Mouse (Mus musculus): Measurements from ENCODE around the gene Nr5a2. TPM values are rescaled to one million over a fixed set of nuclear protein-coding genes. Genes with fewer than 3 reads are reported as not detected.

Gene Nr5a2
- 2.0 and 2.4 TPM in 2 replicates for polyA plus RNA-seq (2015; fragmentation: Nextera tagmentation; extraction: Ambion mirVana)

DNA sequence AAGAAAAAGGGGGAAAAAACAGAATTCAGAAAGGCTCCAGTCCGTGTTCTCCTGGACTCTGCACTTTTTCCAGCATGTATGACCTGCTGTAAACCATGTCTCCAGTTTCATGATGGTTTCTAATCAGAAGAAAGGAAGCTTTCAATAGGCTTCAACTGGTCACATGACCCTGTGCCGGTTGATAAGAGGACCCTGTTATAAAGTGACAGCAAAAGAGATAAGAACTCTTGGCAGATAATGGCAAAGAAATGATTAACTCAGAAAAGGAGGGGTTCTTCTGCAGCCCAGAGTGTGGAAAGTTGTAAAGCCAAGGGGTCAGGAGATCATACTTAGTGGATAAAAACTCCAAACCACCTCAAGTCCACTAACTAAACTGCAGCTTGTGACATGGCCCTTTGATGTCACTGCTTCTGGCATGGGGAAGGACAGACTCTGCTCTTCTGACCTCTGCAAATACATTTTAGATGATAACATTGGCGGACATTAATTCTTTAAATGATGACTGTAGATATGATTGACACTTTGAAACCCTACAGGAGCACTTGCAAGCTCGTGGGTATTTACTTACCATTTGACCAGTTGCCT is at the start of gene Nr5a2:
Nr5a2 (minus strand) TSS at position 21 of the 585 bp plus-strand sequence.
- H3K9me3 ChIP-seq, result no peaks in the 10 kb centered on the region
- H3K4me1 ChIP-seq, result peaks cover 5% of the 10 kb centered on the region; the same call in 1 of the 2 replicates
- H3K4me3 ChIP-seq, result no peak within 1 kb of the TSS
- no peak within 1 kb of the TSS for H3K9ac ChIP-seq
- 18% methylated on average over 4 of the region's 4 CpGs for WGBS
- no peak within 1 kb of the TSS for H3K27ac ChIP-seq
- no peak for ATAC-seq (ENCODE audit: borderline replicate concordance, extremely low read depth, low FRiP score, low TSS enrichment)
- peaks cover 28% of the 10 kb centered on the region for H3K27me3 ChIP-seq
- H3K4me2 ChIP-seq, result no peak within 1 kb of the TSS
- H3K36me3 ChIP-seq, result no peaks in the 10 kb centered on the region

- H3K27me3 ChIP-seq, result no peaks in the 10 kb centered on the region
- no peak overlapping the region for H3K27ac ChIP-seq
- no peak overlapping the region for H3K4me2 ChIP-seq
- ATAC-seq (ENCODE audit: borderline replicate concordance, extremely low read depth, low FRiP score, low TSS enrichment), result no peak
- H3K9me3 ChIP-seq, result no peaks in the 10 kb centered on the region
- WGBS, result 54% methylated on average over 6 of the region's 6 CpGs
- no peak overlapping the region for H3K9ac ChIP-seq
- H3K4me1 ChIP-seq, result no peaks in the 10 kb centered on the region
- no peaks in the 10 kb centered on the region for H3K36me3 ChIP-seq
- H3K4me3 ChIP-seq, result no peak overlapping the region
Measured at GRCm38 (mm10) chr1:137008726-137009239, 48.5 kb upstream of the Nr5a2 start.

- Histone ChIP-seq H3K4me1 (no peaks in the 10 kb centered on the region), H3K9me3 (no peaks in the 10 kb centered on the region), H3K27me3 (no peaks in the 10 kb centered on the region), H3K36me3 (no peaks in the 10 kb centered on the region), H3K4me3 (no peak overlapping the region), H3K9ac (no peak overlapping the region), H3K4me2 (no peak overlapping the region), H3K27ac (no peak overlapping the region)
- no peak for ATAC-seq (ENCODE audit: borderline replicate concordance, extremely low read depth, low FRiP score, low TSS enrichment)
- WGBS, result 100% methylated on average over 1 of the region's 1 CpGs
Measured at GRCm38 (mm10) chr1:137003816-137004215, 43.6 kb upstream of the Nr5a2 start.

DNA sequence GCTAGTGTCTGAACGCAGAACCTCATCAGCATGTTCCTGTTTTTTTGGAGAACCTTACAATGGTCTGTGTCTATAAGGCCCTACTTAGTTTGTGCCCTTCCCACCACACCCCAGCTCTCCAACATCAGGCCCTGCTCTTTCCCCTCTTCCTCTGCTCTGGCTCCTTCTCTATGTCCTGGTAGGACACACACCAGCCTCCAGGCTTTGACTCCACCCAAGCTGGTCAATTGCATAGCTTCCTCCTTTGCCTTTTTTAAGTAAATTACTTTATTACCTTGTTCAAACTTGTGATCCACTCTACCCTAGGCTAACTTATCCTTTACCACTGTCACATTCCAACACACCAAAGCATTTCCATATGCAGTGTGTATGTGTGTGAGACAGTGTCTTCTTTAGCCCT is 42.9 kb upstream of the Nr5a2 start:
- Histone ChIP-seq H3K27me3 (no peaks in the 10 kb centered on the region), H3K36me3 (no peaks in the 10 kb centered on the region), H3K4me3 (no peak overlapping the region), H3K4me2 (no peak overlapping the region), H3K9me3 (no peaks in the 10 kb centered on the region), H3K9ac (no peak overlapping the region), H3K4me1 (no peaks in the 10 kb centered on the region), H3K27ac (no peak overlapping the region)
- ATAC-seq (ENCODE audit: borderline replicate concordance, extremely low read depth, low FRiP score, low TSS enrichment), result no peak
- WGBS, result 83% methylated on average over 1 of the region's 1 CpGs

- Histone ChIP-seq H3K36me3 (no peaks in the 10 kb centered on the region), H3K27me3 (no peaks in the 10 kb centered on the region), H3K27ac (no peak overlapping the region), H3K4me1 (no peaks in the 10 kb centered on the region), H3K9me3 (no peaks in the 10 kb centered on the region), H3K9ac (no peak overlapping the region), H3K4me3 (no peak overlapping the region), H3K4me2 (no peak overlapping the region)
- whole genome bisulfite sequencing, result 55% methylated on average over 8 of the region's 8 CpGs
- ATAC-seq (ENCODE audit: borderline replicate concordance, extremely low read depth, low FRiP score, low TSS enrichment), result no peak
Measured at GRCm38 (mm10) chr1:136991762-136992352, 31.6 kb upstream of the Nr5a2 start.

GRCm38 (mm10) chr1:136980253-136980893 is 20.1 kb upstream of the Nr5a2 start:
- Histone ChIP-seq H3K9ac (no peak overlapping the region), H3K4me2 (no peak overlapping the region), H3K27ac (no peak overlapping the region), H3K36me3 (no peaks in the 10 kb centered on the region), H3K27me3 (no peaks in the 10 kb centered on the region), H3K4me3 (no peak overlapping the region), H3K9me3 (no peaks in the 10 kb centered on the region), H3K4me1 (no peaks in the 10 kb centered on the region)
- no peak for ATAC-seq (ENCODE audit: borderline replicate concordance, extremely low read depth, low FRiP score, low TSS enrichment)
- WGBS, result 59% methylated on average over 5 of the region's 5 CpGs

- WGBS, result 68% methylated on average over 3 of the region's 3 CpGs
- no peak overlapping the region for H3K27ac ChIP-seq
- H3K4me1 ChIP-seq, result no peaks in the 10 kb centered on the region
- no peaks in the 10 kb centered on the region for H3K9me3 ChIP-seq
- no peak overlapping the region for H3K9ac ChIP-seq
- no peaks in the 10 kb centered on the region for H3K27me3 ChIP-seq
- no peak for ATAC-seq (ENCODE audit: borderline replicate concordance, extremely low read depth, low FRiP score, low TSS enrichment)
- H3K36me3 ChIP-seq, result no peaks in the 10 kb centered on the region
- H3K4me2 ChIP-seq, result no peak overlapping the region
- no peak overlapping the region for H3K4me3 ChIP-seq
Measured at GRCm38 (mm10) chr1:136977867-136978266, 17.6 kb upstream of the Nr5a2 start.

DNA sequence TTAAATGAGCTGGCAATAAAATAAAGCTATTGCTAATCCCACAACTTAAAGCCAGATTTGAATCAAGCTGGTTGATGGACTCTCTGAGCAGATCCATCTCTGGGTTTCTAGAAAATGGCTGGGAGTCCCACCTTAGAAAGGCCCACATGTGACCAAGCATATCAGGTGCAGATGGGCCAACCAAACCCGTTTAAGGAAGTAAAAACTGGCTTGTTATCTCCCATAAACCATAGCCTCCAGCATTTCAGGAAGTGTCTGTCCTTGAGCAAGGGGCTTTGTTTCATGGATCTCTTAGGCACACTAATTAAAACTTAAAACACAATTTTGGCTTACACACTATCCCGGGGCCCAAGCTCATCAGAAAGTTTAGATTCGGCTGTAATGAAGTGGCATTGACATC is 13.8 kb upstream of the Nr5a2 start:
- no peak overlapping the region for H3K4me2 ChIP-seq
- 57% methylated on average over 3 of the region's 3 CpGs for WGBS
- no peak overlapping the region for H3K4me3 ChIP-seq
- ATAC-seq (ENCODE audit: borderline replicate concordance, extremely low read depth, low FRiP score, low TSS enrichment), result no peak
- no peaks in the 10 kb centered on the region for H3K9me3 ChIP-seq
- no peaks in the 10 kb centered on the region for H3K4me1 ChIP-seq
- H3K27ac ChIP-seq, result no peak overlapping the region
- no peaks in the 10 kb centered on the region for H3K27me3 ChIP-seq
- no peak overlapping the region for H3K9ac ChIP-seq
- H3K36me3 ChIP-seq, result no peaks in the 10 kb centered on the region

DNA sequence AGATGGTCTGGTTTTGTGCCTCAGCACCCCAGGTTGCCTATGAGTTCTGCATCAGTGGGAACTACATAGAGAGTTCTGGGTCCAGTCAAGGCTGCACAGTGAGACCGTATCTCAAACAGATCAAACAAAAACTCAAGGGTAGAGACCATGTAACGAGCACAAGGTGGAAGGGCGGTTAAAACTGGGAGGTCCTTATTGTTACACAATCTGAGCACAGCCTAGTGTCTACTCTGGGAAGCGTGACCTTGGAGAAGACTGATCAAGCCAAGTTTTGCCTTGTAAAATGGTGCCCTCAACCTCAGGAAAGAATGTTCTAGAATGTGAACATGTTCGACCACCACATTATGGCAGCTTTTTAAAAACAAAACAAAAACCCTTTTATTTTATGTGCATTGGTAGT is 12.8 kb upstream of the Nr5a2 start:
- no peaks in the 10 kb centered on the region for H3K36me3 ChIP-seq
- no peak overlapping the region for H3K4me3 ChIP-seq
- no peak overlapping the region for H3K27ac ChIP-seq
- no peak overlapping the region for H3K9ac ChIP-seq
- H3K4me1 ChIP-seq, result no peaks in the 10 kb centered on the region
- no peak overlapping the region for H3K4me2 ChIP-seq
- H3K27me3 ChIP-seq, result no peaks in the 10 kb centered on the region
- H3K9me3 ChIP-seq, result no peaks in the 10 kb centered on the region
- no peak for ATAC-seq (ENCODE audit: borderline replicate concordance, extremely low read depth, low FRiP score, low TSS enrichment)
- WGBS, result 80% methylated on average over 5 of the region's 5 CpGs

DNA sequence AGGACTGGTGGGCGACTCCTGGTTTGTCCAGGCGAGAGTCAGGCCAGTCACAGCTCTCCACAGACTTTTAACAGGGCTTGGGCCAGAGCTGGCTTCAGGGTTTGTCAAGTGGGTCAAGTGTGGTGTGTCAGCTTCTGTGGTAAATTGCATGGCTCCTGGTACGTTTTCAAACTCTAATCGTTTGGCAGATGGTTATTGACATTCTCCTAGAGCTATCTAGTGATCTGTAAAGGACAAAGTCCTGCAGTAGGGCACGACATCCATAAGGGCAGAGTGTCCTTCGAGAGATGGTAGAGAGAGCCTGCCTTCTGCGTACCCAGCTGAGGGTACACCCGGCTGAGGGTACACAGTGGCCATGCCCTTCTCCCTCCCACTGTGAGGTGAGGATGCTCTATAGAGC is 10.7 kb upstream of the Nr5a2 start:
- Histone ChIP-seq H3K27me3 (no peaks in the 10 kb centered on the region), H3K4me2 (no peak overlapping the region), H3K9me3 (no peaks in the 10 kb centered on the region), H3K4me3 (no peak overlapping the region), H3K36me3 (no peaks in the 10 kb centered on the region), H3K27ac (no peak overlapping the region), H3K4me1 (no peaks in the 10 kb centered on the region), H3K9ac (no peak overlapping the region)
- WGBS, result 72% methylated on average over 8 of the region's 8 CpGs
- ATAC-seq (ENCODE audit: borderline replicate concordance, extremely low read depth, low FRiP score, low TSS enrichment), result no peak

DNA sequence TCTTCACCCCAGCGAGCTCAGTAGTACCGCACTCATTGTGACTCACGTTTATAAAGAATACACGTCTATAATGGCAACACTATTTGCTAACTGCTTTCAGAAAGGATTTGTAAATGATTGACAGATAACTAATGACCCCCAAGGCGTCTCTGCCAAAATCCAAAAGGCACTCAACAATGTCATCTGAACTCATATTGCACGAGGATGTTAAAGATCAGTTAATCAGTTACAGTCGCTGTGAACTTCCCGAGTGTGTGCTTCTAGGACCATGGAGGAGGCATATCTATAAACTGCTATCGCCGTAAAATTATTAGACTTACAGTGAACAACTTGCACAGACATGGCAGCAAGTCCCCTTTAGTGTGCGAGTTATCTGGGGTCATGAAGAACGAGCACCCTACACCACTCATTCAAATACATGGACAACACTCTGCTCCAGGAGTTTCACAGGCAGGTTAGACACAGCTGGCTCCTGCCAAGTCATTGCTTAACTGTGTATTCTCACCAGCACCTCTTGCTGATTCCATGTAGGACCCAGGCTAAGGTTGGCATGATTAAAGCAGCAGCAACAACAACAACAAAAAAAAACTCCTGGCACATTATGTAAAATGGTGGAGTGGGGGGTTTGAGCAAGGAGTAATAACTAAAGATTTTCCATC is 6.6 kb upstream of the Nr5a2 start:
- Histone ChIP-seq H3K4me1 (no peaks in the 10 kb centered on the region), H3K36me3 (no peaks in the 10 kb centered on the region), H3K4me2 (no peak overlapping the region), H3K9me3 (no peaks in the 10 kb centered on the region), H3K9ac (no peak overlapping the region), H3K27me3 (no peaks in the 10 kb centered on the region), H3K27ac (no peak overlapping the region), H3K4me3 (no peak overlapping the region)
- 35% methylated on average over 12 of the region's 12 CpGs for WGBS
- ATAC-seq (ENCODE audit: borderline replicate concordance, extremely low read depth, low FRiP score, low TSS enrichment), result no peak

- Histone ChIP-seq H3K27me3 (peaks cover 38% of the 10 kb centered on the region), H3K36me3 (no peaks in the 10 kb centered on the region), H3K4me1 (peaks cover 5% of the 10 kb centered on the region; the same call in 1 of the 2 replicates), H3K9ac (no peak overlapping the region), H3K4me3 (no peak overlapping the region), H3K27ac (no peak overlapping the region), H3K4me2 (no peak overlapping the region), H3K9me3 (no peaks in the 10 kb centered on the region)
- WGBS, result 61% methylated on average over 1 of the region's 1 CpGs
- no peak for ATAC-seq (ENCODE audit: borderline replicate concordance, extremely low read depth, low FRiP score, low TSS enrichment)
Measured at GRCm38 (mm10) chr1:136959491-136959890, 757 bp downstream of the Nr5a2 start.
